Mouse (Mus musculus): Measurements from ENCODE around the gene Cdh6.

Gene Cdh6

DNA sequence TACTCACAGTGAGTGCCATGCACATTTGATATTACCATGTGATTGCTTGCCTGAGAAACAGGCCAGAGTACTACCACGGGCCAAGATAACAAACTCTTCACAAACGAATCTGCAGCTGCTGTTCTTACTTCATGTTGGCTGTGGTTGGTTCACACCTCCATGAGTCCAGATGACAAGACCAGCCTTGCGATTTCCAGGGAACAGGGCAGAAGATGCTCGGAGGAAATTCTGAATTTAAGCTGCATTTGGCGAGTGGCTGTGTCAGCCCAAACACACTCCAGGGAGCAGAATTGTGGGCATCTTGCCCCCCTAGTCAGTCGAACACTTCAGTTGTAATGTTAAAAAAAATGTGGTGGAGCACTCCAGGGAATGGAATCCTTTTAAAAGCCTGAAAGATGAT, 18.1 kb downstream of the Cdh6 start:
- no peak for DNase-seq

- no peak for DNase-seq
Observed at GRCm38 (mm10) chr15:13141983-13142382, 31.5 kb downstream of the Cdh6 start.

DNA sequence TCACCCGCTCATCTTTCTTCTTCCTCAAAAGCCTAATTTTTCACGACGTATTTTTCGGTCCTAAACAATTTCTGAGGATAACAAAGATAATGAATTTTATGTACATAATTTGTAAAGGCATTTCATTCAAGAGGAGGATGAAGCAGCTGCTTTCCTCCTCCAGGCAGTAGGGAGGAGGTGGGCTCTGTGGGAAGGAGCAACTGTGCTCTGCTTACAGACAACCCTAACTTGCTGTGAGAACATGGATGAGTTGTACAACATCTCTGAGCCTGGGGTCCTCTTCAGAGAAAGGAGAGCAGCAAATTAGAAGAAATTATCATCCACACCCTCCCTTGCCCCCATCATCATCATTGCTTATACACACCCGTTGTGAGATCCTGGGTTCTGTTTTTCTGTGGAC, 33.8 kb downstream of the Cdh6 start:
- no peak for DNase-seq

GRCm38 (mm10) chr15:13137166-13137565, 36.3 kb downstream of the Cdh6 start:
- no peak for DNase-seq

DNA sequence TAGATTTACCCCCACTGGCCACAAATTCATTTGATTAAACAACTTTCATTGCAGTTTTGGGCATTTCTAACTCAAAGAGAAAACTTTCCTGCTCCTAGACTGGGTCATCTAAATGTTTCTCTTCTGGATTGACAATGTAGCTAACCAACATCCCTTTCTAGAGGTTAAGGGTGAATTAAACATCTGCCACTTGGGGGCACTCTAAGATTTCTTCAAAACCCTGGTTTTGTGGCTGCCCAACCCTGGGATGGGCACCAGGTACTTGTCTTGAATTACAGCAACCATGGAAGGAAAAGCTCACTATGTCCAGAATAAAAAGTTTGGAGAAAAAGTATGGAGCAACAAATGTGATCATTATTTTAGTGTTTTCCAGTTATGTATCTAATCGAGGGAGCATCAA, 39.4 kb downstream of the Cdh6 start:
- DNase-seq = peak in 1 of 2 experiments; percentile 44

DNA sequence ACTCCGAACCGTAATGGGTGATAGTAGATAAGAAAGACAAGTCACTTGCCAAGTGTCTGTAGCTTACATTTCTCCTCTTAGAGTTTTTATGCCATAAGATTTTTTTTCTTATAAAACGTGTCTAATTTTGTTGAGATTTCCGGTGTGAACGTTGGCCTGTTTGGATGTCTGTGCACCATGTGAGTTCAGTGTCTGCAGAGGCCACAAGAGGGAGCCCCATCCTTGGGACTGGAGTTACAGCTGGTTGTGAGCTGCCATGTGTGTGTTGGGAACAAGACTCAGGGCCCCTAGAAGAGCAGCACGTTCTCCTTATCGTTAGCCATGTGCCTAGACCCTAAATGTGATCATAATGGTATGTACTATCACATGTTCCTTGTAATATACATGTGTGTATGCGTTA, 40.1 kb downstream of the Cdh6 start:
- DNase-seq = peak in 1 of 2 experiments; percentile 9

- no peak for DNase-seq
Observed at GRCm38 (mm10) chr15:13132493-13132892, 41.0 kb downstream of the Cdh6 start.

- DNase-seq = no peak
Observed at GRCm38 (mm10) chr15:13130246-13130645, 43.2 kb downstream of the Cdh6 start.

DNA sequence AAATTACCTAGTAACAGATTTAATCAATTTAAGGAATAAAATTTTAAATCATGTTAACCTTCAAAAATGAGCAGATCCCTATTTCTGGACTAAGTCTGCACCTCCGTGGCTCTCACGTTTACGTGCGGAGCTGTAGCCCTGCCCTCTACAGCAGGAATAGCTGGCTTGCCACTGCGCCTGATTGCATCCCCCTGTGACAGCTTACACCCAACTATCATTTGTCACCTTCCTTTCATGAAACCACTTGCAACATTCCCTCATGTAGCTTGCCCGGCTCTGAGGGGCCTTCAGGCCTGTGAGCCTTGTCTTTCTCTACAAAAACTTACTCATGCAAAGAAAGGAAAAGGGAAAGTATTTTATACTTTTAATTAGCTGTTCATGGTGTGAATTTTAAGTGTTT, 73.1 kb downstream of the Cdh6 start:
- no peak for DNase-seq

DNA sequence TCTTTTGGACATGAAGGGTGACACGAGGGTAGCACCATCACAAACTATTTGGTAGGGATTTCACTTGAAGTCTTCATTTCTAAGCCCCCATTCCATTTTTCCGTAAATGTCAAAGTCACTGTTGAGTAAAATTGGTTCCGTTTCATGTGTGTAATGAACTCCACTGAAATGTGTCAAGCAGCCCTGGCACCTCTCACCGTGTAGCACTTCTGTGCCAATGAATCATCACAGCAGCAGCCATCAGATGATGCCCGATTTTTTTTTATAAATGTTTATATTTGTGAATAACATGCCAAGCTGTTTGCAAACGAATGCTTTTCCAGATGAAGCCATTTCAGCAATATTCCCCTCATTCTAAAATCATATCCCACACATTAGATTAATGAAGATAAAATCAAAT, 75.6 kb downstream of the Cdh6 start:
- DNase-seq = no peak

GRCm38 (mm10) chr15:13095406-13095805, 78.1 kb downstream of the Cdh6 start:
- DNase-seq = no peak

- DNase-seq = no peak
Observed at GRCm38 (mm10) chr15:13094881-13095256, 78.6 kb downstream of the Cdh6 start.

GRCm38 (mm10) chr15:13093954-13094880, 79.3 kb downstream of the Cdh6 start:
- DNase-seq = no peak

- DNase-seq = no peak
Observed at GRCm38 (mm10) chr15:13092064-13092463, 81.4 kb downstream of the Cdh6 start.

GRCm38 (mm10) chr15:13088504-13089058, 84.9 kb downstream of the Cdh6 start:
- peak; percentile 44 to 68 for DNase-seq

DNA sequence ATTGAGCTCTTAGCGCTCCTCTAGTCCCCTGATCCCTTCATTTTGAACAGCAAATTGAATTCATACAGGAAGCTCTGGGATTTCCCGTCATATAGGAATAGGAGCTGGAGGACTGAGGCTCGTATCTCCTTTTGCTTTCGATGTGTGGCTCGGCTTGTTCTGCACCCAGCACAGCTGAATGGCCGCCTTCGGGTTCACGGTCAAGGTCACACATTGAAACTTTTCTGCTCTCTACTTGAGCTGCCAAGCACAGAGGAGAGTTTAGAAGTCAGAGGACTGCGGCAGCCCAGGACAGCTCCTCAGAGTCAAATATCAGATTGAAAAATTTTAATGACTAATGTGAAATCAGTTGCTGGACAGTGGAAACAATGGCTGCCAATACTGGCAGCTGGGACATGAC, 88.7 kb downstream of the Cdh6 start:
- no peak for DNase-seq

GRCm38 (mm10) chr15:13076908-13077669, 96.4 kb downstream of the Cdh6 start:
- DNase-seq = no peak

DNA sequence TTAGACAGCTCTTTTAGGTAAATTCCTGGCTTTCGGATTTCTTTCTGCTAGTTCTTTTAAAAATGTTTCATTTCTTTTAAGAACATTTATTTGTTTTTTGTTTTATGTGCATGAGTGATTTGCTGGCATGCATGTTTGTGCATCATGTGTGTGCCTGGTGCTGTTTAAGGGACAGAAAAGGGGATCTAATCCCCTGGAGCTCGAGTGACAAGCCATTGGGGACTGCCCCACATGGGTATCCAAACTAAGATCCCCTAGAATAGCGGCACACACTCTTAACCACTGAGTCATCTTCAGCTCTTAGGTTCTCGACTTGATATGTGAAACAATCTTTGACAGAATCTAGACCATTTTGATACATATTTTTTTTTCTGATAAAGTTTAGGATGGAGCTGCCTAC, 99.4 kb downstream of the Cdh6 start:
- DNase-seq = no peak

DNA sequence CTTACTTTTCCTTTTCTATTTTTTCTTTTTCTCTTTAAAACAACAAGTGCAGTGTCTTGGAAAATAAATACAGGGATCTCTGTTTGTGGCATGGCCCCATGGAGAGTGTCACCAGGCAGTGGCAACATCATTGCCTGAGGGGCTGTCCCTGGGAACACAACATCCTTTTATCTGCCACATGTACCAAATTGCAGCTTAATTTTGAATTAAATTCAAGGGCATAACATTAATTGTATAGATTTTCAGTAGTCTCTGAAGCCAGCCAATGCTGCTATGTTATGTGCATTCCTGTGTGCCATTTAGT, 105.3 kb downstream of the Cdh6 start:
- DNase-seq = no peak

GRCm38 (mm10) chr15:13067429-13068212, 105.9 kb downstream of the Cdh6 start:
- DNase-seq = no peak

DNA sequence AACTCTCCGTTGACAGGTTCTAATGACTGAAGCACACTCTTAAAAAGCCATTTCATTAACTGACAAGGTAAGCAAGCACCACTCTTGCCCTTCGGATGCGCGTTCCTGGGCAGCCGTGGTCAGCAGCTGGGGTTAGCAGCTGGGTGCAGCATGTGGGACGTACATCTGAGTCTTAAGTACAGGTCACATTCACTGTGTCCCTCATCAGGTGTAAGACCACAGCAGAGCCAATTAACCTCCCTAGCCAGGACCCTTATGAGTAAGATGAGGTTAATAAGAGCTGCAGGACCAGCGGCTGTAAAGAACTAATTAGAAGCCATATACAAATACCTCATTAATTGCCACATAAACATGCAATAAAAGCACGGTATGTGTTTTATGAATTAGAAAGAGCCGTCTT, 106.7 kb downstream of the Cdh6 start:
- DNase-seq = no peak

GRCm38 (mm10) chr15:13063633-13064032, 109.8 kb downstream of the Cdh6 start:
- no peak for DNase-seq

DNA sequence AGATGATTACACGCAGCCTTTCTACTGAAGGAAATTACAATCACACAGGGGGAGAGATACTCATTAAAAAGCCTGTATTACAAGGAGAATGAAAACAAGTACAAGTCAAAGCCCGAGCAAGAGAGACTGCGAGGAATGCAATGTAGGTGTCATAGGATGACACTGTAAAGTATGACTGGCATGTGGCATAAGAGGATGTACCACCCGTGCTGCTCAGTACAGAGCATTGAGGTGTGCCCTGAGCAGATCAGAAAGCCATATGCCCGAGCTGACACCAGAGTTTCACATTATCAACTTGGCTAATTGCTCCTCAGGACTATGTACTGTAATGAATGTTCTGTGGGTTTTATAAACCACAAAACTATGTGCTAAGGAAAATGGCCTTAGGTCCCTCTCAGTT, 115.7 kb downstream of the Cdh6 start:
- DNase-seq = no peak
